Mouse (Mus musculus) forelimb bud, embryonic 11.5 days (tissue): Measurements from ENCODE around the gene 4930556J24Rik.
"Not testable (repeated sequence)": the region's sequence is repeated elsewhere in the genome, so short reads cannot be mapped to it uniquely, and the experiment has no call there.

ENCODE experiments used
- DNase-seq: peaks from one replicate; pipeline ENCODE4 v3.0.0-alpha.2; 2012; ENCODE audit warnings: low read depth, low spot score

4930556J24Rik gene

DNA sequence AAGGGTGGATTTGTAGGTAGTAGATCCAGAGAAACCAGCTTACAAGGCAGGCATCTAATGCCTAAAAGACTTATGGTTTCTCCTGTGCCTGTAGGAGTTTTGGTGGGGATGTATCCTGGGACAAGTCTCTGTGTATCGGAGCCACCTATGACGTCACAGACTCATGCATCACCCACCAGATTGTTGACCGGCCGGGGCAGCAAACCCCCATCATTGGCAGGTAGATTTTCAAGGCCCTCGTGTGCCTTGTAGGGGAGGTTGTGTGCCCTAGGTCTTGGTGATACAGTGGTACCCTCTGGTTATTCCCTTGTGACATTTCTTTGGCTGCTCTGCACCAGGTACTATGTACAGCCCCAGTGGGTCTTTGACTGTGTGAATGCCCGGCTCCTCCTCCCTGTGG, at the start of gene 4930556J24Rik:
TSS of gene 4930556J24Rik (minus strand) at position 101 of the 400 bp plus-strand sequence.
- no peak for DNase-seq

DNA sequence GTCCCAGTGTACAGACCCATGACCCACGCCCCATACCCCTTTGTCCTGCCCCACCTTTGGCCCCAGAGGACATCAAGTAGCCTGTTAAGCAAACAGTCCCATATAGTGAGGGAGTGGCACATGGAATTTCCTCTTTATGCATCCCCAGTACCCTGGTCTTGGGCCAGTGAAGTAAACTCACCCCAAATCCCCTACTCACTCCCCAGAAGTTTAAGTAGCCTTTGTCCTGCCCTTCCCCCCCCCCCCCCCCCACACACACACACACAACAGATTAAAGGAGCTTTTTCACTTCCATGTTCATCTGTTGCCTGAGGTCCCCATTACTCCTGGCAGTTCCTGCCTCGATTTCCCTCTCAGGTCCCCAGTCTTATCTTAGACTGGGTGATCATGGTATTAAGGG, 46.7 kb upstream of the 4930556J24Rik start:
- DNase-seq, result no peak

GRCm38 (mm10) chr11:4022111-4022510, 45.5 kb upstream of the 4930556J24Rik start:
- not testable (repeated sequence) for DNase-seq

DNA sequence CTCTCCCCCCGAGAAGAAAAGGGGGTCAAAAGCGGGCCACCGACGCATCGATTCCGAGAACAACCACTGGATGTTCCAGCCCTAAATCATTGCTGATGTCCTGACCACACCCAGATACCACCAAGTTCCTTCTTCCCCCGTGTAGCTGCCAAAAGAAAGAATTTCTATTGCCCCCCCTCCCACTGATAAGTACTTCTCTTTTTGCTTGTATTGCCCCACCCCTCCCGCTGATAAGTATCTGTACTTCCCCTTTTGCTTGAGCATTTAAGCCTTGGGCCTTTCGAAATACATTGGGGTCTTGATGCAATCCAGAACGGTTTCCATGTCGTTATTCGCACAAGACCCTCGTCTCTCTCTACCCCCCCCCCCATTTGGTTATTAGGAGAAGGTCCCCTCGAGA, 39.2 kb upstream of the 4930556J24Rik start:
- not testable (repeated sequence) for DNase-seq

DNA sequence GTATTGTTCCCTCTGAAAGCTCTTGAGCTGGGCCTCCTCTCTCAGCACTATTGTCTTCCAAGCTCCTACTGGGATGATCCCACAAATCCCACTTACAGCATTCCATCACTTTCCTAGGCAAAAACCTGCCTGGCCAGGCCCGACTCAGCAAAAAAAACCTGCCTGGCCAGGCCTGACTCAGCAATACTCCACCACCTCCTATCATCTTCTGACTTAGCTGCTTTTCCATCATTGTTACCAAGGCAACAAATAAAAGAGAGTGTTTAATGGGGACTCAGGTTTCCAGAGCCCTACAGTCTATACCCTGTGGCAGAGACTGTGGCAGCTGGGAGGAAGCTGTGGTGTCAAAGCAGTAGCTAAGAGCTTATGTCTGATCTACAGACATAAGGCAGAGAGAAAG, 36.0 kb upstream of the 4930556J24Rik start:
- DNase-seq, result no peak

DNA sequence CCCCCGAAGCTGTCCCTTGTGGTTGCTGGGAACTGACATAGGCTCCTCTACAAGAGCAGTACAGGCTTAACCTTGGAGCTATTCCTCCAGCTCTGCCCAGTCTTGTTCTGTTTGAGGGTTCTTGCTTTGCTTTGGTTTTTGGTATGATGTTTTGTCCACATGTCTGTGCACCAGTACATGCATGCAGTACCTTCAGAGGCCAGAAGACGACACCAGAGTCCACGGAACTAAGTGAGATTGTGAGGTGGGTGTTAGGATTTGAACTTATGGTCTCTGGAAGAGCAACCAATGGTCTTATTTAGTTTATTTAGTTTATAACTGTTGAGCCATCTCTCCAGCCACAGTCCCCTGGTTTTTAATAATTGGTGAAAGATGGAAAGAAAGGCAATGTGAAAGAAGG, 29.9 kb upstream of the 4930556J24Rik start:
- DNase-seq, result no peak

GRCm38 (mm10) chr11:4005220-4005805, 28.7 kb upstream of the 4930556J24Rik start:
- no peak for DNase-seq

GRCm38 (mm10) chr11:4001603-4002002, 25.0 kb upstream of the 4930556J24Rik start:
- DNase-seq, result peak; percentile 71

- DNase-seq, result peak; percentile 78
Measured at GRCm38 (mm10) chr11:3999547-3999946, 23.0 kb upstream of the 4930556J24Rik start.

DNA sequence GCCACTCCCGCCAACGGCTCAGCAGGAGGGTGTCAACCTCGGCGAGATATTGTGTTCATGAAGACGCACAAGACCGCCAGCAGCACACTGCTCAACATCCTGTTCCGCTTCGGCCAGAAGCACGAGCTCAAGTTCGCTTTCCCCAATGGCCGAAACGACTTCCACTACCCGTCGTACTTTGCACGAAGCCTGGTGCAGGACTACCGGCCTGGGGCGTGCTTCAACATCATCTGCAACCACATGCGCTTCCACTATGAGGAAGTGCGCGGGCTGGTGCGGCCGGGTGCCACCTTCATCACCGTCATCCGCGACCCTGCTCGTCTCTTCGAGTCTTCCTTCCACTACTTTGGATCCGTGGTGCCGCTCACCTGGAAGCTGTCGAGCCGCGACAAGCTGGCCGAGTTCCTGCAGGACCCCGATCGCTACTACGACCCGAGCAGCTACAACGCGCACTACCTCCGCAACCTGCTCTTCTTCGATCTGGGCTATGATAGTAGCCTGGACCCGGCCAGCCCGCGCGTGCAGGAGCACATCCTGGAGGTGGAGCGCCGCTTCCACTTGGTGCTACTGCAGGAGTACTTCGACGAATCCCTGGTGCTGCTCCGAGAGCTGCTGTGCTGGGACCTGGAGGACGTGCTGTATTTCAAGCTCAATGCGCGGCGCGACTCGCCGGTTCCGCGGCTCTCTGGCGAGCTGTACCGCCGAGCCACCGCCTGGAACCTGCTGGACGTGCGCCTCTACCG, 21.6 kb upstream of the 4930556J24Rik start:
- no peak for DNase-seq

DNA sequence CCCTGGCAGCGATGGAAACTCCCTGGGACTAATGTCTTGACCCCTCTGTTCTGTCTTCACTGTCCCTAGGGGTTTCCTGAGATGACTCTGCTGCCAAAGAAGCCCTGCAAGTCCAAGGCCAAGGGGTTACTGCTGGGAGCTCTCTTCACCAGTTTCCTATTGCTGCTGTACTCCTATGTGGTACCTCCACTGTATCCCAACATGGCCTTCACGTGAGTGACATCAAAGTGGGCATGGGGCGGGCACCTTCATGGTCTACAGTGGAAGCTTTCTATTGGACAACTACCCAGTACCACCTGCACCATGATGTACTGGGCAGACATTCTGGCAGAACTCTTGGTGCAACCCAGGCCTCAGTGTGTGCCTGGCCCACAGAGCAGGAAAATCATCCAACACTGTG, 20.3 kb upstream of the 4930556J24Rik start:
- DNase-seq, result no peak

- DNase-seq, result no peak
Measured at GRCm38 (mm10) chr11:3995511-3995910, 18.9 kb upstream of the 4930556J24Rik start.

GRCm38 (mm10) chr11:3993914-3994313, 17.3 kb upstream of the 4930556J24Rik start:
- DNase-seq, result no peak

- no peak for DNase-seq
Measured at GRCm38 (mm10) chr11:3993132-3993531, 16.6 kb upstream of the 4930556J24Rik start.

DNA sequence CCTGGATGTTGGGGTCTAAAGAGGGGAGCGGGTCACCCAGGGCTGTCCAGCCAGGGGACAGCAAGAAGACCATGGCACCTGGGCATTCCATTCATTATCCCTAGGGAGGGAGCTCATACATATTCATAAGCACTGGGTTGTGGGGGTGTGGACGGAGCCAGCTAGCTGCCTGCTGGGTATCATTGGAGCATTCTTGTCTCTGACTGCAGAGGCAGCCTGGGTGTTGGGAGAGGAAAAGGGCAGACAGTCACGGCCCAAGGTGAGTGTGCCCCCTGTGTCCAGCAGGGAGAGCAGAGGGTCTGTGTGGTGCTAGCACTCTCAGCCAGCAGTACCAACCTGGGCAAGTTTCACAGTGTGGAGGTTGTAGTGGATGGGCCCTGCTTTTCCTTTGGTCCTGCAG, 13.2 kb upstream of the 4930556J24Rik start:
- DNase-seq, result no peak

GRCm38 (mm10) chr11:3983863-3984745, 7.5 kb upstream of the 4930556J24Rik start:
- DNase-seq, result no peak

- DNase-seq, result no peak
Measured at GRCm38 (mm10) chr11:3983291-3983862, 6.8 kb upstream of the 4930556J24Rik start, which contains the start of gene Gal3st1. TSS of gene Gal3st1 (plus strand) at chr11:3983636.

- no peak for DNase-seq
Measured at GRCm38 (mm10) chr11:3982275-3983209, 6.0 kb upstream of the 4930556J24Rik start.

- no peak for DNase-seq
Measured at GRCm38 (mm10) chr11:3981536-3981935, 5.0 kb upstream of the 4930556J24Rik start.

- no peak for DNase-seq
Measured at GRCm38 (mm10) chr11:3978421-3978820, 1.8 kb upstream of the 4930556J24Rik start.

- no peak for DNase-seq
Measured at GRCm38 (mm10) chr11:3974311-3974710, 2.3 kb downstream of the 4930556J24Rik start.
